Mouse (Mus musculus) midbrain, embryonic 11.5 days (tissue): ENCODE measurements around the gene Eif4g3. TPM values are rescaled to one million over a fixed set of nuclear protein-coding genes. Genes with fewer than 3 reads are reported as not detected.
A peak's percentile ranks its signal among the peaks of the same experiment; 100 is the strongest.
"Not testable (repeated sequence)": the region's sequence is repeated elsewhere in the genome, so short reads cannot be mapped to it uniquely, and the experiment has no call there.

ENCODE experiments used
- ATAC-seq: fragments of 200-750 bp; cut with Nextera tagmentation; 2 replicates; pipeline ENCODE4 v1.8.0; 2017; ENCODE audit warnings: moderate TSS enrichment, moderate library complexity; ENCODE audit not compliant: low FRiP score
- DNase-seq: peaks from one replicate; pipeline ENCODE4 v3.0.0; 2015; ENCODE audit warnings: low spot score; ENCODE audit errors: missing footprints
- H3K27ac ChIP-seq: fragments of 300-500 bp; sonication (generic); 2 replicates; pipeline ENCODE4 v1.5.1; 2014; ENCODE audit warnings: low read depth, low read length
- H3K27me3 ChIP-seq: fragments of 300-500 bp; sonication (generic); 2 replicates; pipeline ENCODE4 v1.6.1; 2014; ENCODE audit warnings: mild to moderate bottlenecking, low read length, moderate library complexity, mixed read lengths; ENCODE audit not compliant: control insufficient read depth, insufficient read depth
- H3K36me3 ChIP-seq: fragments of 300-500 bp; sonication (generic); 2 replicates; pipeline ENCODE4 v1.6.1; 2014; ENCODE audit warnings: mild to moderate bottlenecking, low read length, moderate library complexity, mixed read lengths; ENCODE audit not compliant: control insufficient read depth, insufficient read depth
- H3K4me1 ChIP-seq: fragments of 300-500 bp; sonication (generic); 2 replicates; pipeline ENCODE4 v1.6.1; 2014; ENCODE audit warnings: low read length; ENCODE audit not compliant: control insufficient read depth, insufficient read depth
- H3K4me2 ChIP-seq: fragments of 300-500 bp; sonication (generic); 2 replicates; pipeline ENCODE4 v1.6.1; 2014; ENCODE audit warnings: mild to moderate bottlenecking, moderate library complexity
- H3K4me3 ChIP-seq: fragments of 300-500 bp; sonication (generic); 2 replicates; pipeline ENCODE4 v1.5.1; 2014; ENCODE audit warnings: low read depth, low read length
- H3K9ac ChIP-seq: fragments of 300-500 bp; sonication (generic); 2 replicates; pipeline ENCODE4 v1.6.1; 2014; ENCODE audit warnings: low read length
- H3K9me3 ChIP-seq: fragments of 300-500 bp; sonication (generic); 2 replicates; pipeline ENCODE4 v1.6.1; 2016; ENCODE audit warnings: low read length; ENCODE audit not compliant: control insufficient read depth
- WGBS: fragments of 180-500 bp; shearing (Covaris S2); extraction: QIAGEN DNeasy Blood & Tissue Kit; methylation state at CpG from one replicate; pipeline ENCODE4 v1.1.7; 2014; 5-methylcytosine and 5-hydroxymethylcytosine counted together
- polyA plus RNA-seq: library from polyadenylated mRNA; unstranded; fragments of >200 nt; fragmentation: Nextera tagmentation; extraction: Ambion mirVana; gene quantifications from 2 replicates; pipeline ENCODE4 v1.2.1, GENCODE M21; 2014

Eif4g3 gene
- polyA plus RNA-seq, 1 experiment from 2014 or later, result 41.9 TPM

DNA sequence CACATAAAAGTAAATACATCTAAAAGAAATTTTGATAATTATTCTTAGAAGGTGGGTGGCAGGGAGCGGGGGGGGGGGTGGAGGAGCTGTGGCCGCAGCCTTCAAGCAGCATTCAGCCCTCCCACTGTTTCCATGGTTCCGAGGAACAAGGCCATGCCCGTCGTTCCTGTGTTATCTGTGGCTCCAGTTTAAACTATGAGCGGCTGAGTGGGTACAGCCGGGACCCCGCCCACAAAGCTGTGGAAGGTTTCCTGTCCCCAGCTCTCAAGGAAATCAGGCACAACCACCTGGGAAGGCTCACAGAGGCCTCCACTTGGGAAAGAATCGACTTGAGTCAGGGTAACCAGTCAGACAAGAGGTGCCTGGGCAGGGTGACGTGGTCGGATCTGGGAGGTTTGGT, 32.1 kb upstream of the Eif4g3 start:
- Histone ChIP-seq H3K4me3 (no peak overlapping the region), H3K9ac (no peak overlapping the region), H3K27ac (no peak overlapping the region), H3K36me3 (peaks cover 4% of the 10 kb centered on the region), H3K9me3 (no peaks in the 10 kb centered on the region), H3K4me2 (no peak overlapping the region), H3K4me1 (no peaks in the 10 kb centered on the region), H3K27me3 (no peaks in the 10 kb centered on the region)
- DNase-seq (no peak), ATAC-seq (no peak)
- 83% methylated on average over 11 of the region's 11 CpGs for WGBS

DNA sequence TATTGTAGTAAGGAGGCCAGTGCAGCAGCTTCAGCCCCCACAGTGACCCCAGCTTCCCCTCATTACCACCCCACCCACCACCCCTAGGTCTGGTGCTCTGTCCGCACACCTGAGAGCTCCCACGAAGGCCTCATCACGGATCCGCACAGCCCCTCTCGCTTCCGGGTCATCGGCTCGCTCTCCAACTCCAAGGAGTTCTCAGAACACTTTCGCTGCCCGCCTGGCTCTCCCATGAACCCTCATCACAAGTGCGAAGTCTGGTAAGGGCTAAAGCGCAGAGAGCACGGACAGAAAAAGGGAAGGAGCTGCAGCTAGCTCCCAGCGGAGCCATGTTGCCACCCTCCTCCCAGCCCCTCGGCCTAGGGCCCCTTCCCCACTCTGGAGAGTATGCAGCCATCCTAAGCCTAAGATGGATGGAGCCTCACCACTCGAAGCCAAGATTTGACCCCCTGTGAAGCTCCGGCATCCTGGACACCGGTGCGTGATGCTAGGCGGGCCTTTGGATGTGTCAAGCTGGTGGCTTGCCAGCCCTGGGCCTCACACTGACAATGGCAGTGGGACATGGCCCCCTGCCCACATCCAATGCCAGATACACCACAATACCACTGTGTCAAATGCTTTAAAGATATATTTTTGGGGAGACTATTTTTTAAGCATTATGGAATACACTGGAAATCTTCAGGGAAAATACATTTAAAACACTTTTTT, 30.0 kb upstream of the Eif4g3 start:
- WGBS, result 93% methylated on average over 20 of the region's 20 CpGs
- no peak overlapping the region for H3K9ac ChIP-seq
- no peaks in the 10 kb centered on the region for H3K9me3 ChIP-seq
- peaks cover 4% of the 10 kb centered on the region for H3K36me3 ChIP-seq
- H3K4me2 ChIP-seq, result no peak overlapping the region
- ATAC-seq, result no peak
- H3K27ac ChIP-seq, result no peak overlapping the region
- DNase-seq, result no peak
- H3K4me1 ChIP-seq, result no peaks in the 10 kb centered on the region
- no peak overlapping the region for H3K4me3 ChIP-seq
- H3K27me3 ChIP-seq, result no peaks in the 10 kb centered on the region

DNA sequence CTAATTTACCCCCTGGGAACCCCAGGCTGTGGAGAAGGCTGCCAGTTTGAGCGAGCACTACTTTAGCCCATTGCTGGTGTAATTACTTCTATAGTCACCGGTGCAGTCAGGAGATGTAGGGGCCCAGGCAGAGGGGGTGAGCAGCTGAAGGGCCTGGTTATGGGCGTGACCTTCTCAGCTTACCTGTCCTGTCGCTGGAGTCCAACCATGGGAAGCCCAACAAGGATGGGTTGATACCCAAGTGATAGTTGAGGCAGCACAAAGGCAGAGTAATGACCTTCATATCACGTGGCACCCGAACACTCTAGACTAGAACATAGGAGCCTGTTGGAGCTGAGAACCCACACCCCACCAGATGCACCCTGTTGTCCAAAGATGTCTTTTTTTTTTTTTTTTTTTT, 29.4 kb upstream of the Eif4g3 start:
- DNase-seq (no peak), ATAC-seq (no peak)
- Histone ChIP-seq H3K27me3 (no peaks in the 10 kb centered on the region), H3K9me3 (no peaks in the 10 kb centered on the region), H3K4me1 (no peaks in the 10 kb centered on the region), H3K36me3 (peaks cover 4% of the 10 kb centered on the region), H3K4me3 (no peak overlapping the region), H3K9ac (no peak overlapping the region), H3K27ac (no peak overlapping the region), H3K4me2 (no peak overlapping the region)
- 93% methylated on average over 6 of the region's 6 CpGs for WGBS

DNA sequence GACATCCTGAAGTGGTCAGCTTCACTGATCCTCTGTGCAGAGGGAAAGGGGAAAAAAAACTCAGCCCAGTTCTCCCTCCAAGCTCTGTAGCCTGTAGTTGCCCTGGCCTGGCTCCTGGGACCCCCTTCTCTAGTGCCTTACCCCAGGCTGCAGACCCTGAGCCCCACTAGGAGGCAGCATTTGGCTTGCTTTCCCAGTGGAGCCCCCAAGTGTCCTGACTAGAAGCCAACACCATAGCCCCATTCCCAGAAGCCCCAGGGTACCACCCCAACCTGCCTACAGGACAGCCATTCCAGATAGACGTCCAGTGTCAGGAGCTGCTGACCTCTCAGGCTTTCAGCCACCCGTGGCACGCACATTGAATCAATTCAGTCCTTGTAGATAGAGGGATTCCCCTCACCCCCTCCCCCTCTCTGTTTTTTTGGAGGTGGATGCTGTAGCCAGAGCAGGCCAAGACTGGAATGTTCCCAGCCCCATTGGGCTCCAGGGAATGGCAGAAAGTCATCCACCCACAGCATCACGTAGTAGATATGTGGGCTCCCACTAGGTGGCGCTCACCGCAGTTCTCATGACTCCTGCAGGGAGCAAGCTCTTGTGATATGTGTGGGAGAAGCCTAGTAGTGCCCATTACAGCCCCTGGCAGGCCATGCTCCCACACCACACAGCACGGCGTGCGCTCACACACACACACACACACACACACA, 28.8 kb upstream of the Eif4g3 start:
- Histone ChIP-seq H3K36me3 (peaks cover 3% of the 10 kb centered on the region), H3K4me2 (no peak overlapping the region), H3K27me3 (no peaks in the 10 kb centered on the region), H3K27ac (no peak overlapping the region), H3K4me1 (no peaks in the 10 kb centered on the region), H3K9me3 (no peaks in the 10 kb centered on the region), H3K4me3 (no peak overlapping the region), H3K9ac (no peak overlapping the region)
- DNase-seq, result peak; percentile 95
- WGBS, result 71% methylated on average over 9 of the region's 9 CpGs
- peak; percentile 44 for ATAC-seq

DNA sequence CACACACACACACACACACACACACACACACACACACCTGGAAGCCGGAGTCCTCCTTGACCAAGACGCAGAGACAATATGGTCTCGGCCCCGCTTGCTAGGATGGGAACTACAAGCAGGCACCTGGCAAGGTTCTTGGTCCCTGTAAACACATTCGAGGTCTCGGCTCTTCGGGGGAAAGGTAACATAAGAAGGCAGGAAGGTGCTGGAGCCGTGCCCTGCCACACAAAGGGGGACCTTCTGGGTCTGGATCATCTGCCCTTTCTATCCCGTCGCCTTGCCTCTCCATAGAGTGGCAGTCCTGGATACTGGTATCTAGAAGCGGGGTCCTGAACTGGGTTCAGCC, 28.3 kb upstream of the Eif4g3 start:
- no peak overlapping the region for H3K4me2 ChIP-seq
- no peak overlapping the region for H3K27ac ChIP-seq
- ATAC-seq, result no peak
- DNase-seq, result no peak
- no peaks in the 10 kb centered on the region for H3K27me3 ChIP-seq
- H3K4me3 ChIP-seq, result no peak overlapping the region
- H3K4me1 ChIP-seq, result no peaks in the 10 kb centered on the region
- H3K9ac ChIP-seq, result no peak overlapping the region
- WGBS, result 90% methylated on average over 11 of the region's 11 CpGs
- H3K9me3 ChIP-seq, result no peaks in the 10 kb centered on the region
- no peaks in the 10 kb centered on the region; the same call in none of the 2 replicates for H3K36me3 ChIP-seq

DNA sequence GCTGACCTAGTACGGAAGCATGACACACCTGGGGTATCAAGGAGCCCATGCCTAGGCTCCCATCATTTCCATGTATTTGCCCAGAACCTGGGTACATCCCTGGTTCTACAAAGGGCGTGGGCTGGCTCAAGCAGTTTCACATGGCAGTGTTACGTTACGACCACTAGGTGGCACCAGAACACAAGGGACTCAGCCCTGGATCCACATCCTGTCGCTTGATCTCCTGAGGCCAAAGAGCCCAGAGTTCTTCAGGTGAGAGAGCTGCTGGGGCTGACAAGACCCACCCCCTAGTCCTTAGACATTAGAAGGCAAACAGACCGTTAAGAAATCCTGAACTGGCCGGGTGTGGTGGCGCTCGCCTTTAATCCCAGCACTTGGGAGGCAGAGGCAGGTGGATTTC, 24.6 kb upstream of the Eif4g3 start:
- no peak overlapping the region for H3K9ac ChIP-seq
- H3K27ac ChIP-seq, result no peak overlapping the region
- ATAC-seq (peak; percentile 62; the same call in 1 of the 2 replicates), DNase-seq (peak; percentile 97)
- 8% methylated on average over 9 of the region's 9 CpGs for WGBS
- H3K27me3 ChIP-seq, result no peaks in the 10 kb centered on the region
- H3K4me1 ChIP-seq, result no peaks in the 10 kb centered on the region
- no peaks in the 10 kb centered on the region for H3K36me3 ChIP-seq
- H3K4me3 ChIP-seq, result no peak overlapping the region
- H3K9me3 ChIP-seq, result no peaks in the 10 kb centered on the region
- H3K4me2 ChIP-seq, result no peak overlapping the region

DNA sequence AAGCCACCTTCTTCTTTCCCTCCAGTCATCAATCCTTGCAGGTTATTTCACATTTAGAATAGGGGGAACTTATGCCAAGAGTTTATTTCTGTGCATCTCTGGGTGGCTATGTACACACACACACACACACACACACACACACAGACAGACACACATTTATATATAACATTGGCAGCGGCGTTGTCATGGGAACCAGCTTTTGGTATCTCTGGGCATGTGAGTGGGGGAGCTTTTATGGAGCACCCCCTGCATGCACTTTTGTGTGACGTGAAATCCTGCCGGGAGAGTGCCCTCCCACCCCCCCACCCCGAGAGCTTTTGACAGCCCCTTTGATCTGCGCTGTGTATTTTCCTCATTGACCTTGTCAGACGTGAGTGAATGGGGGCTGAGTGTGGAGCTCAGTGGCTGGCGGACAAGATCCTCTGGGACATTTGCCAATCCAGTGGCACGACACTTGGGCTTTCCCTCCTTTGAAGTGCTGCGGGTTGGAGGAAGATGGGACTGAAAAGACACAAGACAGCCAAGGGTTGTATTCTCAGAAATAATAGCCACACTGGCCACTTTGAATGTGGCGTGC, 22.1 kb upstream of the Eif4g3 start:
- not testable (repeated sequence) for DNase-seq, H3K27me3 ChIP-seq, H3K4me3 ChIP-seq, H3K9ac ChIP-seq, H3K4me1 ChIP-seq, H3K9me3 ChIP-seq, H3K27ac ChIP-seq, H3K4me2 ChIP-seq, H3K36me3 ChIP-seq
- ATAC-seq, result peak; percentile 56
- no CpG with 5 or more reads among the region's 11 CpGs for WGBS

DNA sequence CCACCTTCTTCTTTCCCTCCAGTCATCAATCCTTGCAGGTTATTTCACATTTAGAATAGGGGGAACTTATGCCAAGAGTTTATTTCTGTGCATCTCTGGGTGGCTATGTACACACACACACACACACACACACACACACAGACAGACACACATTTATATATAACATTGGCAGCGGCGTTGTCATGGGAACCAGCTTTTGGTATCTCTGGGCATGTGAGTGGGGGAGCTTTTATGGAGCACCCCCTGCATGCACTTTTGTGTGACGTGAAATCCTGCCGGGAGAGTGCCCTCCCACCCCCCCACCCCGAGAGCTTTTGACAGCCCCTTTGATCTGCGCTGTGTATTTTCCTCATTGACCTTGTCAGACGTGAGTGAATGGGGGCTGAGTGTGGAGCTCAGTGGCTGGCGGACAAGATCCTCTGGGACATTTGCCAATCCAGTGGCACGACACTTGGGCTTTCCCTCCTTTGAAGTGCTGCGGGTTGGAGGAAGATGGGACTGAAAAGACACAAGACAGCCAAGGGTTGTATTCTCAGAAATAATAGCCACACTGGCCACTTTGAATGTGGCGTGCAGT, 17.9 kb upstream of the Eif4g3 start:
- H3K27me3 ChIP-seq, H3K4me3 ChIP-seq: not testable (repeated sequence)
- WGBS, result no CpG with 5 or more reads among the region's 11 CpGs

DNA sequence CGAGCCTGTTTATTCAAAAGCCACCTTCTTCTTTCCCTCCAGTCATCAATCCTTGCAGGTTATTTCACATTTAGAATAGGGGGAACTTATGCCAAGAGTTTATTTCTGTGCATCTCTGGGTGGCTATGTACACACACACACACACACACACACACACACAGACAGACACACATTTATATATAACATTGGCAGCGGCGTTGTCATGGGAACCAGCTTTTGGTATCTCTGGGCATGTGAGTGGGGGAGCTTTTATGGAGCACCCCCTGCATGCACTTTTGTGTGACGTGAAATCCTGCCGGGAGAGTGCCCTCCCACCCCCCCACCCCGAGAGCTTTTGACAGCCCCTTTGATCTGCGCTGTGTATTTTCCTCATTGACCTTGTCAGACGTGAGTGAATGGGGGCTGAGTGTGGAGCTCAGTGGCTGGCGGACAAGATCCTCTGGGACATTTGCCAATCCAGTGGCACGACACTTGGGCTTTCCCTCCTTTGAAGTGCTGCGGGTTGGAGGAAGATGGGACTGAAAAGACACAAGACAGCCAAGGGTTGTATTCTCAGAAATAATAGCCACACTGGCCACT, 13.7 kb upstream of the Eif4g3 start:
- WGBS, result no CpG with 5 or more reads among the region's 11 CpGs

More for the DNA sequence above, 17.9 kb upstream of the Eif4g3 start:
- not testable (repeated sequence) for DNase-seq, H3K27ac ChIP-seq, H3K36me3 ChIP-seq, H3K4me1 ChIP-seq, H3K9ac ChIP-seq, H3K9me3 ChIP-seq, H3K4me2 ChIP-seq
- peak; percentile 50 for ATAC-seq

More for the DNA sequence above, 13.7 kb upstream of the Eif4g3 start:
- DNase-seq, H3K4me1 ChIP-seq, H3K9me3 ChIP-seq, H3K9ac ChIP-seq, H3K27ac ChIP-seq, H3K4me2 ChIP-seq, H3K4me3 ChIP-seq, H3K36me3 ChIP-seq, H3K27me3 ChIP-seq: not testable (repeated sequence)
- peak; percentile 70 for ATAC-seq
